Mouse (Mus musculus): Measurements from ENCODE around the gene Pigx. TPM values are rescaled to one million over a fixed set of nuclear protein-coding genes. Genes with fewer than 3 reads are reported as not detected.

Pigx gene
- total RNA-seq (2014; fragmentation: Nextera tagmentation) (29.9 and 38.5 TPM in 2 replicates), total RNA-seq (2017) (35.6 and 38.9 TPM in 2 replicates), polyA plus RNA-seq (2012) (16.7 and 19.2 TPM in 2 replicates)

DNA sequence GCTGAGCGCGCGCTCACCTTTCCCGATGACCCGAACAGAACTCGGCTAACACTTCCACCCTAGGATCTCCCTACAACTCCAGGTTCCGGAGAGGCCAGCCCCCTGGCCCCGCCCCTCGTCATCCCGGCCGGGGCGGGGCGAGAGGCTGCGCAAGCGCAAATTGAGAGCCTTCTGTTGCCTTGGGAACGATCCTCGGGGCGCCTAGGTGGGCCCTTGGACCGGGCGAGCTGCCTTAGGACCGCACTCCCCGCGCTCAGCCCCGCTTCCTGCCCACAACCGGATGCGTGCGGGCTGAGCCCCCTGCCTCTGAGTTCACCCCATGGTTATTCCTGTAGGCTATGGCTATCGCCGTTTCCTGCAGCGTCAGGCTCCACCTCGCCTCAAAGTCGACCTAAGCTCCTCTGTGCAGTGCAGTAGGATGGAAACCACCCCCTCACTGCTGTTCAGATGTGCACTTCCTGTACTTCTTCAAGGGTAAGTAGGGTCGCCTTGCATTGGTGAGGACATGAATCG, at the start of gene Pigx, which contains the start of gene Cep19:
Gene Pigx, minus strand, starts transcription at position 103 of the 513 bp plus-strand sequence.
Gene Cep19, plus strand, starts transcription at position 163 of the 513 bp plus-strand sequence.
- H3K4me3 ChIP-seq (ENCODE audit: low read depth, low read length) = peak within 1 kb of the TSS; percentile 96
- H3K36me3 ChIP-seq (replicated peaks) = peaks cover 29% of the 10 kb centered on the region
- DNase-seq (ENCODE audit: low spot score) = peak; percentile 82
- H3K27me3 ChIP-seq (ENCODE audit: insufficient read depth, low read length) = no peaks in the 10 kb centered on the region
- H3K4me1 ChIP-seq (ENCODE audit: insufficient read depth, low read depth, low read length) = peaks cover 20% of the 10 kb centered on the region
- no peaks in the 10 kb centered on the region for H3K9me3 ChIP-seq (replicated peaks)
- TF ChIP-seq GATA1 (IDR thresholded peaks at IDR 0.05; ENCODE audit: borderline replicate concordance, low read length) (no peak), CTCF (IDR thresholded peaks at IDR 0.05; ENCODE audit: low read depth, low read length) (no peak), POLR2AphosphoS5 (IDR thresholded peaks at IDR 0.05; ENCODE audit: insufficient replicate concordance, low read depth, low read length) (no peak), TAL1 (conservative IDR thresholded peaks at IDR 0.05; ENCODE audit: low read depth, low read length) (no peak), GATA2 (IDR thresholded peaks at IDR 0.05; ENCODE audit: borderline replicate concordance, low read depth, low read length) (no peak)
- ATAC-seq (ENCODE audit: extremely low read depth, insufficient number of reproducible peaks, low FRiP score, poor library complexity, severe bottlenecking) = peak; percentile 49

- DNase-seq (ENCODE audit: low spot score) = no peak
- Histone ChIP-seq H3K4me3 (ENCODE audit: low read depth, low read length) (peak overlapping the region; percentile 54; the same call in 1 of the 2 replicates), H3K9me3 (replicated peaks) (peaks cover 38% of the 10 kb centered on the region), H3K4me1 (ENCODE audit: insufficient read depth, low read depth, low read length) (peaks cover 7% of the 10 kb centered on the region), H3K36me3 (replicated peaks) (peaks cover 53% of the 10 kb centered on the region), H3K27me3 (ENCODE audit: insufficient read depth, low read length) (peaks cover 4% of the 10 kb centered on the region; the same call in 1 of the 2 replicates)
- no peak for ATAC-seq (ENCODE audit: extremely low read depth, insufficient number of reproducible peaks, low FRiP score, poor library complexity, severe bottlenecking)
- TF ChIP-seq CTCF (IDR thresholded peaks at IDR 0.05; ENCODE audit: low read depth, low read length) (no peak), GATA2 (IDR thresholded peaks at IDR 0.05; ENCODE audit: borderline replicate concordance, low read depth, low read length) (no peak), GATA1 (IDR thresholded peaks at IDR 0.05; ENCODE audit: borderline replicate concordance, low read length) (no peak), TAL1 (conservative IDR thresholded peaks at IDR 0.05; ENCODE audit: low read depth, low read length) (no peak), POLR2AphosphoS5 (IDR thresholded peaks at IDR 0.05; ENCODE audit: insufficient replicate concordance, low read depth, low read length) (no peak)
Measured at GRCm38 (mm10) chr16:32147589-32148207, 48.2 kb upstream of the Pigx start.

- Histone ChIP-seq H3K4me1 (ENCODE audit: insufficient read depth, low read depth, low read length) (peaks cover 11% of the 10 kb centered on the region), H3K4me3 (ENCODE audit: low read depth, low read length) (no peak overlapping the region), H3K36me3 (replicated peaks) (peaks cover 65% of the 10 kb centered on the region), H3K27me3 (ENCODE audit: insufficient read depth, low read length) (peaks cover 11% of the 10 kb centered on the region), H3K9me3 (replicated peaks) (peaks cover 46% of the 10 kb centered on the region)
- DNase-seq (ENCODE audit: low spot score) (no peak), ATAC-seq (ENCODE audit: extremely low read depth, insufficient number of reproducible peaks, low FRiP score, poor library complexity, severe bottlenecking) (no peak)
- TF ChIP-seq POLR2AphosphoS5 (IDR thresholded peaks at IDR 0.05; ENCODE audit: insufficient replicate concordance, low read depth, low read length) = 0 out of 2 replicates have a peak, but pooled peaks have one; percentile 40
- no peak for TF ChIP-seq GATA1 (IDR thresholded peaks at IDR 0.05; ENCODE audit: borderline replicate concordance, low read length)
Measured at GRCm38 (mm10) chr16:32144592-32144991, 45.1 kb upstream of the Pigx start.

DNA sequence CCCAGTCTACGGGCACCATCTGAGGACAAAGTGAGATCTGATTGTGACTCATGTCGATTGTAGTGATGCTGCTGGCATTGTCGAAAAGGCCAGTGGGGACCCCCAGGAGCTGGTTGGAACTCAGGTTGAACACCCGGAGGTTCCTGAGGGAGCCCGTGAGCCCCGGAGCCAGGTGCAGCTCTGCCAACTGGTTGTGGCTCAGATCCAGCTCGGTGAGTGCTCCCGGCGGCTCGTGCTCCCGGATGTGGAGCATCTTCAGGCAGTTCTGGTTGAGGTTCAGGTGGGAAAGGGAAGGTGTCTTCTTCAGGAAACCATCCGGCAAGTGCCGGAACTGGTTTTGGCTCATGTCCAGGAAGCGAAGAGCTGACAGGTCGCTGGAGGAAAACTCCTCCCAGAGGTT, 44.2 kb upstream of the Pigx start:
- H3K36me3 ChIP-seq (replicated peaks) = peaks cover 65% of the 10 kb centered on the region
- H3K4me1 ChIP-seq (ENCODE audit: insufficient read depth, low read depth, low read length) = peaks cover 11% of the 10 kb centered on the region
- DNase-seq (ENCODE audit: low spot score) = no peak
- ATAC-seq (ENCODE audit: extremely low read depth, insufficient number of reproducible peaks, low FRiP score, poor library complexity, severe bottlenecking) = no peak
- H3K9me3 ChIP-seq (replicated peaks) = peaks cover 46% of the 10 kb centered on the region
- H3K27me3 ChIP-seq (ENCODE audit: insufficient read depth, low read length) = peaks cover 19% of the 10 kb centered on the region
- TF ChIP-seq GATA2 (IDR thresholded peaks at IDR 0.05; ENCODE audit: borderline replicate concordance, low read depth, low read length) (no peak), GATA1 (IDR thresholded peaks at IDR 0.05; ENCODE audit: borderline replicate concordance, low read length) (no peak), TAL1 (conservative IDR thresholded peaks at IDR 0.05; ENCODE audit: low read depth, low read length) (no peak), CTCF (IDR thresholded peaks at IDR 0.05; ENCODE audit: low read depth, low read length) (no peak), POLR2AphosphoS5 (IDR thresholded peaks at IDR 0.05; ENCODE audit: insufficient replicate concordance, low read depth, low read length) (no peak)
- no peak overlapping the region for H3K4me3 ChIP-seq (ENCODE audit: low read depth, low read length)

- DNase-seq (ENCODE audit: low spot score) = no peak
- Histone ChIP-seq H3K4me3 (ENCODE audit: low read depth, low read length) (no peak overlapping the region), H3K27me3 (ENCODE audit: insufficient read depth, low read length) (peaks cover 48% of the 10 kb centered on the region), H3K4me1 (ENCODE audit: insufficient read depth, low read depth, low read length) (peaks cover 12% of the 10 kb centered on the region), H3K36me3 (replicated peaks) (peaks cover 25% of the 10 kb centered on the region), H3K9me3 (replicated peaks) (peaks cover 21% of the 10 kb centered on the region)
- no peak for ATAC-seq (ENCODE audit: extremely low read depth, insufficient number of reproducible peaks, low FRiP score, poor library complexity, severe bottlenecking)
- TF ChIP-seq POLR2AphosphoS5 (IDR thresholded peaks at IDR 0.05; ENCODE audit: insufficient replicate concordance, low read depth, low read length) (no peak), TAL1 (conservative IDR thresholded peaks at IDR 0.05; ENCODE audit: low read depth, low read length) (no peak), GATA2 (IDR thresholded peaks at IDR 0.05; ENCODE audit: borderline replicate concordance, low read depth, low read length) (no peak), CTCF (IDR thresholded peaks at IDR 0.05; ENCODE audit: low read depth, low read length) (no peak), GATA1 (IDR thresholded peaks at IDR 0.05; ENCODE audit: borderline replicate concordance, low read length) (no peak)
Measured at GRCm38 (mm10) chr16:32138954-32139353, 39.4 kb upstream of the Pigx start.

DNA sequence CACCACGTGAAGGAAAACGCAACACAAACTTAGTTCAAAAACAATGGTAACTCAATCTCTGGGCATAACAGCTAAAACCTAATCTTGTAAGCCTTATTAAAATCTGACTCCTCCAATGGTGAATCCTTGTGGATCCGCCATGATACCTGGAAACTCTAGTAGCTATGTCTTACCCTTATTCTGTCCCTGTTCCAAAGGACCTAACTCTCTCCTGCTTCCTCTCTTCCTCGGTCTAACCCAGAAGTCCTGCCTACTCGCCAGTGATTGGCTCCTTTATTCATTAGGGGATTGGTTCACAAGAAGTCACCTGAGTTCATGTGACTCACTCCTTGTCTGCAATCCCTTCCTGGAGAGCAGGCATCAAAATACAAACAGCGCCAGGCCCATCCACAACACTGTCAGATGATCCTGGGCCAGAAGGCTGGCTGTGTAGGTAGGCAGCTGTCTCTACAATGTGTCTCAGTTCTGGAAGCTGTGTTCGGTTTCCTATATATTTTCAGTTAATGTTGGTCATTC, 36.4 kb upstream of the Pigx start:
- Histone ChIP-seq H3K4me3 (ENCODE audit: low read depth, low read length) (no peak overlapping the region), H3K36me3 (replicated peaks) (no peaks in the 10 kb centered on the region), H3K9me3 (replicated peaks) (no peaks in the 10 kb centered on the region), H3K27me3 (ENCODE audit: insufficient read depth, low read length) (peaks cover 49% of the 10 kb centered on the region), H3K4me1 (ENCODE audit: insufficient read depth, low read depth, low read length) (peaks cover 12% of the 10 kb centered on the region)
- ATAC-seq (ENCODE audit: extremely low read depth, insufficient number of reproducible peaks, low FRiP score, poor library complexity, severe bottlenecking) = no peak
- TF ChIP-seq POLR2AphosphoS5 (IDR thresholded peaks at IDR 0.05; ENCODE audit: insufficient replicate concordance, low read depth, low read length) = no peak
- no peak for TF ChIP-seq CTCF (IDR thresholded peaks at IDR 0.05; ENCODE audit: low read depth, low read length)
- TF ChIP-seq GATA1 (IDR thresholded peaks at IDR 0.05; ENCODE audit: borderline replicate concordance, low read length) = no peak
- no peak for DNase-seq (ENCODE audit: low spot score)
